Mouse (Mus musculus) urinary bladder, postnatal 10 days (tissue): ENCODE data around the gene Grik4.
"Not testable (repeated sequence)": the region's sequence is repeated elsewhere in the genome, so short reads cannot be mapped to it uniquely, and the experiment has no call there.

Experiments
- DNase-seq: peaks from one replicate; pipeline ENCODE4 v3.0.0; 2022; ENCODE audit warnings: low spot score

Grik4 gene

GRCm38 (mm10) chr9:42797276-42797675 is 147.0 kb downstream of the Grik4 start:
- DNase-seq: no peak

- DNase-seq: no peak
These were observed 148.4 kb downstream of the Grik4 start for GRCm38 (mm10) chr9:42795881-42796280.

GRCm38 (mm10) chr9:42794006-42794405 is 150.3 kb downstream of the Grik4 start:
- no peak for DNase-seq

GRCm38 (mm10) chr9:42793581-42793980 is 150.7 kb downstream of the Grik4 start:
- no peak for DNase-seq

- DNase-seq: no peak
These were observed 151.9 kb downstream of the Grik4 start for GRCm38 (mm10) chr9:42792381-42792780.

- DNase-seq: no peak
These were observed 152.5 kb downstream of the Grik4 start for GRCm38 (mm10) chr9:42791779-42792178.

- no peak for DNase-seq
These were observed 152.9 kb downstream of the Grik4 start for GRCm38 (mm10) chr9:42791346-42791745.

- DNase-seq: no peak
These were observed 155.8 kb downstream of the Grik4 start for GRCm38 (mm10) chr9:42788471-42788870.

GRCm38 (mm10) chr9:42786882-42787281 is 157.4 kb downstream of the Grik4 start:
- DNase-seq: no peak

GRCm38 (mm10) chr9:42786286-42786685 is 158.0 kb downstream of the Grik4 start:
- DNase-seq: no peak

GRCm38 (mm10) chr9:42785173-42785830 is 159.0 kb downstream of the Grik4 start:
- no peak for DNase-seq

GRCm38 (mm10) chr9:42783248-42783903 is 160.9 kb downstream of the Grik4 start:
- no peak for DNase-seq

- not testable (repeated sequence) for DNase-seq
These were observed 165.6 kb downstream of the Grik4 start for GRCm38 (mm10) chr9:42778471-42779263.

GRCm38 (mm10) chr9:42777913-42778312 is 166.4 kb downstream of the Grik4 start:
- DNase-seq: no peak

GRCm38 (mm10) chr9:42776804-42777203 is 167.5 kb downstream of the Grik4 start:
- DNase-seq: no peak

GRCm38 (mm10) chr9:42764823-42765560 is 179.3 kb downstream of the Grik4 start:
- no peak for DNase-seq

GRCm38 (mm10) chr9:42758682-42759205 is 185.5 kb downstream of the Grik4 start:
- no peak for DNase-seq

- DNase-seq: no peak
These were observed 187.2 kb downstream of the Grik4 start for GRCm38 (mm10) chr9:42757012-42757640.

- DNase-seq: no peak
These were observed 189.6 kb downstream of the Grik4 start for GRCm38 (mm10) chr9:42754699-42755098.

GRCm38 (mm10) chr9:42751160-42751559 is 193.1 kb downstream of the Grik4 start:
- DNase-seq: no peak

- no peak for DNase-seq
These were observed 194.1 kb downstream of the Grik4 start for GRCm38 (mm10) chr9:42750176-42750575.

- no peak for DNase-seq
These were observed 198.3 kb downstream of the Grik4 start for GRCm38 (mm10) chr9:42745982-42746381.
